Mouse (Mus musculus): ENCODE measurements around the gene Rgs9. TPM values are rescaled to one million over a fixed set of nuclear protein-coding genes. Genes with fewer than 3 reads are reported as not detected.

The Rgs9 gene
- polyA plus RNA-seq, 1 experiment from 2014 or later: 0.40 TPM

- Histone ChIP-seq H3K4me2 (peak overlapping the region; percentile 43), H3K4me3 (ENCODE audit: low read depth, low read length) (no peak overlapping the region), H3K9ac (ENCODE audit: low read depth, low read length) (no peak overlapping the region), H3K27ac (ENCODE audit: low read depth, low read length) (no peak overlapping the region), H3K4me1 (ENCODE audit: control insufficient read depth, insufficient read depth, low read length) (no peaks in the 10 kb centered on the region), H3K36me3 (ENCODE audit: control insufficient read depth, insufficient read depth, low read length) (no peaks in the 10 kb centered on the region), H3K27me3 (ENCODE audit: control insufficient read depth, insufficient read depth, low read length) (0 out of 2 replicates have a peak, but pooled peaks cover 2% of the 10 kb centered on the region), H3K9me3 (replicated peaks; ENCODE audit: control insufficient read depth, low read length) (no peaks in the 10 kb centered on the region)
- WGBS (ENCODE audit: insufficient replicate concordance): 27% methylated on average over 23 of the region's 23 CpGs
- ATAC-seq (replicated peaks; ENCODE audit: insufficient number of reproducible peaks, low FRiP score, low TSS enrichment): no peak
Measured at GRCm38 (mm10) chr11:109244635-109245360, 53.1 kb downstream of the Rgs9 start.

DNA sequence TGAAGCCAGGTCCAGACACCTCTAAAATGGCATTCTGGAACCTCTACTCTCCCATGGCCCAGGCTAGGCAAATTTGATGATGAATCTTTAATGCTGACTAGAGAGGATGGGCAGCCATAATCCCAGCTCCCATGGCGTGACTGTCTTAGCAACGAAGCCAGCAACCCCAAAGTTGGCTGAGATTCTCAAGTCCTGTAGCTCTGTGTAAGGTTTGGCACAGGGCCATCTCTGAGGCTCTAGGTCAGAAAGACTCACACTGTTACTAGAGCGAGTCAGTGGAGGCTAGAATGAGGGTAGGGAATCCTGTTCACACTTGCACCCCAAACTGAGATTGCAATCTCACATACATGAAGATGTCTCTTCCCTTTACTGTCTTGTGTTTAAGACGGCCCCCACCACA lies 57.8 kb downstream of the Rgs9 start:
- WGBS (ENCODE audit: insufficient replicate concordance): 65% methylated on average over 4 of the region's 4 CpGs
- no peak overlapping the region for H3K9ac ChIP-seq (ENCODE audit: low read depth, low read length)
- H3K27me3 ChIP-seq (ENCODE audit: control insufficient read depth, insufficient read depth, low read length): 0 out of 2 replicates have a peak, but pooled peaks cover 3% of the 10 kb centered on the region
- no peak overlapping the region for H3K4me3 ChIP-seq (ENCODE audit: low read depth, low read length)
- H3K27ac ChIP-seq (ENCODE audit: low read depth, low read length): no peak overlapping the region
- H3K4me1 ChIP-seq (ENCODE audit: control insufficient read depth, insufficient read depth, low read length): no peaks in the 10 kb centered on the region
- no peak overlapping the region for H3K4me2 ChIP-seq
- no peaks in the 10 kb centered on the region for H3K36me3 ChIP-seq (ENCODE audit: control insufficient read depth, insufficient read depth, low read length)
- ATAC-seq (replicated peaks; ENCODE audit: insufficient number of reproducible peaks, low FRiP score, low TSS enrichment): no peak
- H3K9me3 ChIP-seq (replicated peaks; ENCODE audit: control insufficient read depth, low read length): no peaks in the 10 kb centered on the region

DNA sequence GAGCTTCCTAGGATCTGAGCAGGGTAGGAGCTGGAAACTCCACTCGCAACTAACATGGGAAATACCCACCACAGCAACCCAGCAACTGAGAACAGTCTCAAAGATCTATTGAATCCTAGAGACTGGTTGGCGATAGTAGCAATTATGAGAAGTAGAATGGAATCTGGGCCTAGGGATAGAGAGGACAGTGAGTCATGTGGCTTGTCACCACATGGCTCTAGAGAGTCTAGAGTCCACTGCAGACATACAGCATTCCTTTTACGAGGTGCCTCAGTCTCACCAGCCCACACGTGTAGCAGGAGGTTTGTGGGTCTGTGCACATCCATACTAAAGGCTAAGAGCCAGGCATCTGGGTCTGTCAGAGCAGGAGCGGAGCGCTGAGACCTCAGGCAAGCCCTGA lies 59.3 kb downstream of the Rgs9 start:
- no peak for ATAC-seq (replicated peaks; ENCODE audit: insufficient number of reproducible peaks, low FRiP score, low TSS enrichment)
- no peak overlapping the region for H3K27ac ChIP-seq (ENCODE audit: low read depth, low read length)
- no peaks in the 10 kb centered on the region for H3K4me1 ChIP-seq (ENCODE audit: control insufficient read depth, insufficient read depth, low read length)
- H3K4me2 ChIP-seq: no peak overlapping the region
- no peaks in the 10 kb centered on the region for H3K9me3 ChIP-seq (replicated peaks; ENCODE audit: control insufficient read depth, low read length)
- 72% methylated on average over 6 of the region's 6 CpGs for WGBS (ENCODE audit: insufficient replicate concordance)
- H3K9ac ChIP-seq (ENCODE audit: low read depth, low read length): no peak overlapping the region
- H3K27me3 ChIP-seq (ENCODE audit: control insufficient read depth, insufficient read depth, low read length): 0 out of 2 replicates have a peak, but pooled peaks cover 3% of the 10 kb centered on the region
- H3K4me3 ChIP-seq (ENCODE audit: low read depth, low read length): no peak overlapping the region
- H3K36me3 ChIP-seq (ENCODE audit: control insufficient read depth, insufficient read depth, low read length): no peaks in the 10 kb centered on the region

- no peak overlapping the region for H3K9ac ChIP-seq (ENCODE audit: low read depth, low read length)
- no peak for ATAC-seq (replicated peaks; ENCODE audit: insufficient number of reproducible peaks, low FRiP score, low TSS enrichment)
- H3K27ac ChIP-seq (ENCODE audit: low read depth, low read length): no peak overlapping the region
- no peak overlapping the region for H3K4me2 ChIP-seq
- H3K9me3 ChIP-seq (replicated peaks; ENCODE audit: control insufficient read depth, low read length): no peaks in the 10 kb centered on the region
- 63% methylated on average over 8 of the region's 8 CpGs for WGBS (ENCODE audit: insufficient replicate concordance)
- no peak overlapping the region for H3K4me3 ChIP-seq (ENCODE audit: low read depth, low read length)
- no peaks in the 10 kb centered on the region for H3K36me3 ChIP-seq (ENCODE audit: control insufficient read depth, insufficient read depth, low read length)
- H3K4me1 ChIP-seq (ENCODE audit: control insufficient read depth, insufficient read depth, low read length): no peaks in the 10 kb centered on the region
- H3K27me3 ChIP-seq (ENCODE audit: control insufficient read depth, insufficient read depth, low read length): 0 out of 2 replicates have a peak, but pooled peaks cover 3% of the 10 kb centered on the region
Measured at GRCm38 (mm10) chr11:109237796-109238195, 60.1 kb downstream of the Rgs9 start.

DNA sequence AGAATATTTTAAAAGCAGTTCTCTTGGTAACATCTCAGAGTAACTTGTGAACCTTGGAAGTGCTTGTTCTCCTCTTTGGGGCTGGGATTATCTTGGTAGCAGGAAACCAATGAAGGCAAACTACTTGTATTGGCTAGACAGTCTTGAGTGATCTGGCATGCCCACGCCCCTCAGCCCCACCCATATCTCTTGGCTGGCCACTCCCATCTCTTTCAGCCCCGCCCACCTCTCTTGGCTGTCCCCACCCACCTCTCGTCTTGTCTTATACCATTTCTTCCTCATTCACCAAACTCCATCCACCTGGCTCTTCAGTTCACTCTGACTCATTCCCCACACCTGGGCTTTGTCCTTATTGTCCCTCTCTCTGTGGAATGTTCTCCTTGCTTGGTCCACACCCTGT lies 64.3 kb downstream of the Rgs9 start:
- H3K4me1 ChIP-seq (ENCODE audit: control insufficient read depth, insufficient read depth, low read length): no peaks in the 10 kb centered on the region
- H3K9ac ChIP-seq (ENCODE audit: low read depth, low read length): no peak overlapping the region
- peaks cover 2% of the 10 kb centered on the region; the same call in 1 of the 2 replicates for H3K27me3 ChIP-seq (ENCODE audit: control insufficient read depth, insufficient read depth, low read length)
- H3K36me3 ChIP-seq (ENCODE audit: control insufficient read depth, insufficient read depth, low read length): no peaks in the 10 kb centered on the region
- no peak overlapping the region for H3K4me2 ChIP-seq
- no peak for ATAC-seq (replicated peaks; ENCODE audit: insufficient number of reproducible peaks, low FRiP score, low TSS enrichment)
- no peak overlapping the region for H3K4me3 ChIP-seq (ENCODE audit: low read depth, low read length)
- no peak overlapping the region for H3K27ac ChIP-seq (ENCODE audit: low read depth, low read length)
- 47% methylated on average over 3 of the region's 3 CpGs for WGBS (ENCODE audit: insufficient replicate concordance)
- no peaks in the 10 kb centered on the region for H3K9me3 ChIP-seq (replicated peaks; ENCODE audit: control insufficient read depth, low read length)

DNA sequence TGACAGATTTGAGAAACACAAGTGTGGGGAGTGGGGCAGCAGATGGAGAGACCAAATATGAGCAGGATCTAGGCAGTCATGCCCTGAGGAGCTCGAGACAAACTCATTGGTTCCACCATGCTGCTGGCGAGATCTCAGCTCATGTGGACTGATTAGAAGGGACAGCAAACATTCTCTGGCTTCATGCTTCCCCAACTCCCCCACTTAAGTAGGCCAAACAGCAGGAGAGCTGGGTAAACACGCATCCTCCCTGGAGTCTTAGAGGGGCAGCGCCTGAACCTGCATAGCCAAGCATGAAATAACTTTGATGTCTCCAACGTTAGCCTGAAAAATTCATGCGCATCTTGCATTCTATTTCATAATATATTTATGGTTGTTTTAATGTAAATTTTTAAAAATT lies 65.1 kb downstream of the Rgs9 start:
- 72% methylated on average over 6 of the region's 6 CpGs for WGBS (ENCODE audit: insufficient replicate concordance)
- H3K27ac ChIP-seq (ENCODE audit: low read depth, low read length): no peak overlapping the region
- H3K9ac ChIP-seq (ENCODE audit: low read depth, low read length): no peak overlapping the region
- H3K4me3 ChIP-seq (ENCODE audit: low read depth, low read length): no peak overlapping the region
- no peak for ATAC-seq (replicated peaks; ENCODE audit: insufficient number of reproducible peaks, low FRiP score, low TSS enrichment)
- H3K4me2 ChIP-seq: no peak overlapping the region
- peaks cover 2% of the 10 kb centered on the region; the same call in 1 of the 2 replicates for H3K27me3 ChIP-seq (ENCODE audit: control insufficient read depth, insufficient read depth, low read length)
- no peaks in the 10 kb centered on the region for H3K36me3 ChIP-seq (ENCODE audit: control insufficient read depth, insufficient read depth, low read length)
- no peaks in the 10 kb centered on the region for H3K4me1 ChIP-seq (ENCODE audit: control insufficient read depth, insufficient read depth, low read length)
- no peaks in the 10 kb centered on the region for H3K9me3 ChIP-seq (replicated peaks; ENCODE audit: control insufficient read depth, low read length)

DNA sequence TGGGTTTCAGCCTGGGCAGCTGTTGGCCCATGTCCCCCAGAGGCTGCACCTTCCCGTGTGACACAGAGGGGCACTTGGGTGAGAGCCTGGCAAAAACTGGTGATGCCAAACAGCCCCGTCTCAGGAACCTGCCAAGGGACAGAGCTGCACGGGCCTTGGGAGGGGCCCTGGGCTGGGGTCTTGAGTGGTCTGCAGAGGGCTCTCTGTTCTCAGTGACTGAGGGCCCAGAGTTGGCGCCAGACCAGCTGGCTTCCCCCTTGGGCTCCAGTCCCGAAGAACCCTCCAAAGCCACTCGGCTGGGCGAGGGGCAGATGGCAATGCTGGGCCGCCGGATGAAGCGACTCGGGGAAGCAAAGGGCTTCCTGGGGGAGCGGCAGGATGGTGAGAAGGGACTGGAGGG lies 70.8 kb downstream of the Rgs9 start:
- H3K4me3 ChIP-seq (ENCODE audit: low read depth, low read length): no peak overlapping the region
- no peaks in the 10 kb centered on the region for H3K9me3 ChIP-seq (replicated peaks; ENCODE audit: control insufficient read depth, low read length)
- H3K27ac ChIP-seq (ENCODE audit: low read depth, low read length): no peak overlapping the region
- no peaks in the 10 kb centered on the region for H3K36me3 ChIP-seq (ENCODE audit: control insufficient read depth, insufficient read depth, low read length)
- no peak overlapping the region for H3K9ac ChIP-seq (ENCODE audit: low read depth, low read length)
- no peak for ATAC-seq (replicated peaks; ENCODE audit: insufficient number of reproducible peaks, low FRiP score, low TSS enrichment)
- no peaks in the 10 kb centered on the region for H3K4me1 ChIP-seq (ENCODE audit: control insufficient read depth, insufficient read depth, low read length)
- 79% methylated on average over 12 of the region's 12 CpGs for WGBS (ENCODE audit: insufficient replicate concordance)
- peaks cover 2% of the 10 kb centered on the region; the same call in 1 of the 2 replicates for H3K27me3 ChIP-seq (ENCODE audit: control insufficient read depth, insufficient read depth, low read length)
- no peak overlapping the region for H3K4me2 ChIP-seq

GRCm38 (mm10) chr11:109221209-109222007 lies 76.5 kb downstream of the Rgs9 start:
- Histone ChIP-seq H3K9me3 (replicated peaks; ENCODE audit: control insufficient read depth, low read length) (no peaks in the 10 kb centered on the region), H3K36me3 (ENCODE audit: control insufficient read depth, insufficient read depth, low read length) (no peaks in the 10 kb centered on the region), H3K4me3 (ENCODE audit: low read depth, low read length) (no peak overlapping the region), H3K9ac (ENCODE audit: low read depth, low read length) (no peak overlapping the region), H3K27ac (ENCODE audit: low read depth, low read length) (no peak overlapping the region), H3K4me2 (no peak overlapping the region), H3K4me1 (ENCODE audit: control insufficient read depth, insufficient read depth, low read length) (no peaks in the 10 kb centered on the region), H3K27me3 (ENCODE audit: control insufficient read depth, insufficient read depth, low read length) (no peaks in the 10 kb centered on the region)
- WGBS (ENCODE audit: insufficient replicate concordance): 37% methylated on average over 4 of the region's 4 CpGs
- no peak for ATAC-seq (replicated peaks; ENCODE audit: insufficient number of reproducible peaks, low FRiP score, low TSS enrichment)

Measured in heart, embryonic 11.5 days (tissue).